Mouse (Mus musculus) brown adipose tissue, adult 24 weeks (tissue): ENCODE data around the gene Crhr1. TPM values are rescaled to one million over a fixed set of nuclear protein-coding genes. Genes with fewer than 3 reads are reported as not detected.

ENCODE experiments used
- H3K27ac ChIP-seq: fragments of 200-500 bp; replicated peaks from 2 replicates; pipeline ENCODE4 v1.5.1; 2012; ENCODE audit warnings: low read depth, mild to moderate bottlenecking, low read length
- H3K4me1 ChIP-seq: fragments of 200-500 bp; 2 replicates; pipeline ENCODE4 v1.6.1; 2012; ENCODE audit warnings: low read length, mixed read lengths; ENCODE audit not compliant: control insufficient read depth, insufficient read depth, insufficient read length
- H3K4me3 ChIP-seq: fragments of 200-500 bp; 2 replicates; pipeline ENCODE4 v1.5.1; 2012; ENCODE audit warnings: low read depth, mild to moderate bottlenecking, low read length, moderate library complexity; ENCODE audit not compliant: insufficient read depth
- polyA plus RNA-seq: library from polyadenylated mRNA; stranded (reverse); fragments of >200 nt; gene quantifications from 2 replicates; pipeline ENCODE4 v1.2.4, GENCODE M21; 2012; ENCODE audit not compliant: missing spikeins, insufficient read depth, insufficient read length

The Crhr1 gene
- polyA plus RNA-seq = not detected in 2 replicates

DNA sequence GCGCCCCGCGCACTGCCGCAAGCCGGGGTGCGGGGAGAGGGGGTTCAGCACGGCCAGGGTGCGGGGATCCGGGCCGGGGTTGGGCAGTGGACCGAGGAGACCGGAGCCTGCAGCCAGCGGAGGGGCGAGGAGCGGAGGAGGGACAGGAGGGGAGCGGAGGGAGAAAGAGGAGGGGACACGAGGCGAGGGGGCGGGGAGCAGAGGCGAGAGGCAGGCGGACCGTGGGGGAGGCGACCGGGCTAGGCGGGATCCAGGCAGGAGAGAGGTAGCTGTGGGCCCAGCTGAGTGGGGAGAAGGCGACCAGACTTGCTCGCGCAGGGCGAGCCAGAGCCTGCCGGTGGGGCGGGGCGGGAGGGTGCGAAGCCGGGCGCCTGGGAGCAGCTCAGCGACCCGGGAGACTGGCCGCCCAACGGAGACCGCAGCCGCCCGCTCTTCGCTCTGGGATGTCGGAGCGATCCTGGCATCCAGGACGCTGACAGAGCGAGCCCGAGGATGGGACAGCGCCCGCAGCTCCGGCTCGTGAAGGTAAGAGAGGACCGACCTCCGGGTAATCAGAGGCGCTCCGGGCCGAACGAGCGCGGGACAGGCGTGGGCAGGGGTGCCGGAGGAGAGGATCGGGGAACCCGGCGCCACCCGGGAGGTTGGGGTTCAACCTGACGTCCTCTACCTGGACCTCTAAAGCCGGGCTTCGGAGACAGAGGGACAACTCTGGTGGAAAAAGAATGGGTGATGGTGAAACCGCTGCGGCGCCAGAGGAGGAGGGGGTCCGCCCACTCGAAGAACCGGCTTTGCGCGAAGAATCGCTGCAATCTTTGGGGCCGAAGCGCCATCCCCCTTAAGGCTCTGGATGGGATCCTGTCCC lies at the start of gene Crhr1:
Gene Crhr1 (plus strand): TSS at position 276 of the 862 bp plus-strand sequence.
- H3K4me3 ChIP-seq = no peak within 1 kb of the TSS
- no peaks in the 10 kb centered on the region for H3K4me1 ChIP-seq
- H3K27ac ChIP-seq = no peak within 1 kb of the TSS

DNA sequence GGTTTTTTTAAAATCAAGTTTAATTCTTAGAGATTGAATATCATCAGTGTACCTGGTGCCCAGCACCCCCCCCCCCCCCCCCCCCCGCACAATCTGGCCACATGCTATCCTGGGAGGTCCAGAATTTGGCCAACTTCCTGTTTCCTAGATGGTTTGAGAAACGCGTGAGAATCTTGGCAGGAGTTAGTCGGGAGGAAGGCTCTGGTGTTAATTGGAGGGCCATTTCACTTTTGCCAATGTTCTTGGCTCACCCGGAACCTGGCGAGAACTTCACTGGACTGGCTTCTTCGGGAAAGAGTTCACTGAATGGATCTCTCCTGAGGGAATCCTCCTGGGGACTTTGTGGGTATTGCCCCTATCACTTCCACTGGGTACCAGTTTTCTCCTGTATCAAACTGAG lies 49.4 kb upstream of the Crhr1 start:
- H3K4me1 ChIP-seq = no peaks in the 10 kb centered on the region
- no peak overlapping the region for H3K27ac ChIP-seq
- H3K4me3 ChIP-seq = no peak overlapping the region

DNA sequence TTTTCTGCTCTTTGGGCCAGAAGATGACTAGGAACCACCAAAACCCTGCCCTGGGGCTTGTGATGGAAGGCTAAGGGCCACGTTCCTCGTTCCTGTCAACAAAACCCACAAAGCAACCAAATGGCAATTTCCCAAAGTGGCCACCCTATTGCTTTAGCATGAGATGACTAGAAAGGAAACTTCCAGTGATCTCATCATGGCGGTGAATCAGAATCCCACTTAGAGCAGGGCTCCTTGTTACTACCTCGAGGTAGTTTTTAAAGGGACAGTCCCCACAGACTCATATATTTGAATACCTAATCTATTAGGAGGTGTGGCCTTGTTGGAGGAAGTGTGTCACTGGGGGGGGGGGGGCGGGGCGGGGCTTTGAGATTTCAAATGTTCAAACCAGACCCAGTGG lies 48.9 kb upstream of the Crhr1 start:
- Histone ChIP-seq H3K4me3 (no peak overlapping the region), H3K4me1 (no peaks in the 10 kb centered on the region), H3K27ac (no peak overlapping the region)

- Histone ChIP-seq H3K4me1 (no peaks in the 10 kb centered on the region), H3K27ac (no peak overlapping the region), H3K4me3 (no peak overlapping the region)
These were observed 44.1 kb upstream of the Crhr1 start for GRCm38 (mm10) chr11:104088519-104088918.

- no peak overlapping the region for H3K27ac ChIP-seq
- H3K4me1 ChIP-seq = no peaks in the 10 kb centered on the region
These were observed 41.9 kb upstream of the Crhr1 start for GRCm38 (mm10) chr11:104090769-104091168.

GRCm38 (mm10) chr11:104095151-104095550 lies 37.5 kb upstream of the Crhr1 start:
- Histone ChIP-seq H3K27ac (no peak overlapping the region), H3K4me3 (no peak overlapping the region), H3K4me1 (no peaks in the 10 kb centered on the region)

More at GRCm38 (mm10) chr11:104090769-104091168, 41.9 kb upstream of the Crhr1 start:
- no peak overlapping the region for H3K4me3 ChIP-seq

DNA sequence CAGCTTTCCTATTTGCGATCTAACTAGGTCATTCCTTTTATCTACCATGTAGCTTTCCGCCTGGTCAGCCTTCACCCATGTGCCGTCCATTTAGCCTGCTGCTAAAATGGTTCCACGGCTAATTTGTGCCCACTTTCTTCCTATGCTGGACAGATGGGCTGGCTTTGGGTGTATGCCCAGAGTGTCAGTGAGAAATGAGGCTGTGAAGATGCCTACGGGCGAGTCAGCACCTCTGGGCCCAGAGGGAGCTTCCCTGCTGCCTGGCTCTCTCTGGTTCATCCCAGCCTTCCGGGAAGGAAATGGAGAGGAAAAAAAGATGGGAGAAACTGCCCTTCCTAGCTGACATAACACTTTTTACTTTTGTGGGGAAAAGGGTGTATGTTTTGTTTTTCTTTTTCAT lies 36.1 kb upstream of the Crhr1 start:
- no peaks in the 10 kb centered on the region for H3K4me1 ChIP-seq
- H3K4me3 ChIP-seq = no peak overlapping the region
- H3K27ac ChIP-seq = no peak overlapping the region

DNA sequence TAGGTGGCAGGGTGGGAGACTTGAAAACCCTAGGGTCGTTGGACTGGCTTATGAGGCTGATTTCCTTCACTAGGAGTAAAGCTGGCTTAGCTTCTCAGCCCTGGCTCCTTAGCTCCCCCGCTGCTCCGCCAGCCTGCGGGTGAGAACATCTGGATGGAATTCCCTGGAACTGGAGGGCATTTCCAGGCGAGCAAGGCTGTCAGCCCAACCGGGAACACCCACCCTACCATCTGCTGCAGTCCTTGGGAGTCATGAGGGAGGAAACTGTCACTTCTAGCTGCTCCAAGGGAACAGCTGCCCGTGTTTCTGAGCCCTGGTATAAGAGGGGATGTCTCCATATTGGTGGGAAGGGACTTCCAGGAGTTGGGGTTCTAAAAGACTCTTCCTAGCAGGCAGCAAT lies 33.1 kb upstream of the Crhr1 start:
- no peak overlapping the region for H3K27ac ChIP-seq
- no peaks in the 10 kb centered on the region for H3K4me1 ChIP-seq
- H3K4me3 ChIP-seq = no peak overlapping the region

DNA sequence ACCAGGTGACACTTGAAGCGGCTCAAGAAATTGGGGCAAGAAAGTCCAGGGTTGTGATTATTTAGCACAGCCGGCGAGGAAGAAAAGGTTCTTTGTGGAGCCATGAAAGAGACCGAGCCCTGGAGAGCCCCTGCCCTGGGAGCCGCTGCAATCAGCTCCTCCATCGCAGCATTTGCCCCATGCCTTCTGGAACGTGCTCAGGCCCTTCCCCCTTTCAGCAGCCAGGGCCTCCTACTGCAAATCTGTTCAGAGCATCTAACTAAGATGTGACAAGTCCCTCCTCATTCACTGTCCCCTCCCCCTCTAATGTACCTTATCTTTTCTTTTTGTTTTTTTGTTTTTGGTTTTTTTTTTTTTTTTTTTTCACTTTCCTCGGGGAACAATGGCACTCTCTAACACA lies 30.0 kb upstream of the Crhr1 start:
- Histone ChIP-seq H3K4me3 (no peak overlapping the region), H3K4me1 (no peaks in the 10 kb centered on the region), H3K27ac (no peak overlapping the region)

GRCm38 (mm10) chr11:104106329-104106728 lies 26.3 kb upstream of the Crhr1 start:
- Histone ChIP-seq H3K4me1 (no peaks in the 10 kb centered on the region), H3K27ac (no peak overlapping the region), H3K4me3 (no peak overlapping the region)

DNA sequence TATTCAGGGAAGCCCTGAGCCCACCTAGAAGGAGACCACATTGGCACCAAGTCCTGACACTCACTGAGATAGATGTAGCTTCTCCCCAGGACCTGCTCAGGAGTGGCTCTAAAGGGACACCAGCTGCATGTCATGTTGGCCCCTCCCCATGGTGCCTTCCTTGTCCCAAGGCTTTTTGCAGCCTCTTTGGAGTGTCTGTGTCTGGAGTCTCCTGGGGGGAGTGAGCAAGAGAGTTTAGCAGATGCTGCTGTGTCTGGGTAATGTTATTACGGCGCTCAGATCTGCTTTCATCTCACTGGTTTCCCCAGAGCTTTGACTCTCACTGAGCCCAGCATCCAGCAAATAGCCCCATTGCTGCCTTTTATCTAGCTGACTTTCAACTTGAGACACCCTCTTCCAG lies 25.7 kb upstream of the Crhr1 start:
- no peak overlapping the region for H3K4me3 ChIP-seq
- no peaks in the 10 kb centered on the region for H3K4me1 ChIP-seq
- H3K27ac ChIP-seq = no peak overlapping the region

DNA sequence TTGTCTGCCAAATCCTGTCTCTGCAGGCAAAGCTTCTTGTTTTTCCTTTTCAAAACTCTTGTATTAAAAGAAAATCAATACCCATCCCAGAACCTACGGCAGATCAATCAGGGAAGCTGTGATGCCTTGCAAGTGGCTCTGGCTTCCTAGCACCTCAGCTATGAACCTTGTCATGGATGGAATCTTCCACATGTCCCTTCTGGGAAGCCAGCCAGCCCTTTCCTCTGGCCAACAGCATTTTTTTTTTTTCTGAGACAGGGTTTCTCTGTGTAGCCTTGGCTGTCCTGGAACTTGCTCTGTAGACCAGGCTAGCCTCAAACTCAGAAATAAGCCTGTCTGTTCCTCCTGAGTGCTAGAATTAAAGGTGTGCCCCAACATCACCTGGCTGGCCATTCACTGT lies 22.3 kb upstream of the Crhr1 start:
- no peaks in the 10 kb centered on the region for H3K4me1 ChIP-seq
- no peak overlapping the region for H3K4me3 ChIP-seq
- no peak overlapping the region for H3K27ac ChIP-seq

- Histone ChIP-seq H3K27ac (no peak overlapping the region), H3K4me3 (no peak overlapping the region), H3K4me1 (no peaks in the 10 kb centered on the region)
These were observed 20.8 kb upstream of the Crhr1 start for GRCm38 (mm10) chr11:104111851-104112250.

- Histone ChIP-seq H3K27ac (no peak overlapping the region), H3K4me1 (no peaks in the 10 kb centered on the region), H3K4me3 (no peak overlapping the region)
These were observed 19.0 kb upstream of the Crhr1 start for GRCm38 (mm10) chr11:104113699-104114098.

DNA sequence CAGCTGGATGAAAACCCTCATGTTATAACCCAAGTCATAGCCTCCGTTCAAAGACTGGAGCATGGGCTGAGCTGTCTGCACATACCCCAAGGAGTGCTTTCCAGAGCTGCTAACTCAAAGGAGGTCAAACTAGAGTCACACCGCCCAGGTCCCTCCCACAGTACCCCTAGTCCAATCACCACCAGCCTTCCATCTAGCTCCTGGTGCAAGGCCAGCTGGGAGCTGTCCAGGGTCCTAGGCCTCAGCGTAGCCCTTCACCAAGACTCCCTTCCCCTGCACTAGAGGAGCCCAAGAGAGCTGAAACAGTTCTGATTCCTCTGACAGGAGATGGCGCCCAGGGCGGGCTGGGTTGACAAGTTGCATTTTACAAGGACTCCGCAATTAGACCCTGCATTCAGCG lies 18.0 kb upstream of the Crhr1 start:
- H3K4me1 ChIP-seq = no peaks in the 10 kb centered on the region
- H3K4me3 ChIP-seq = no peak overlapping the region
- no peak overlapping the region for H3K27ac ChIP-seq

DNA sequence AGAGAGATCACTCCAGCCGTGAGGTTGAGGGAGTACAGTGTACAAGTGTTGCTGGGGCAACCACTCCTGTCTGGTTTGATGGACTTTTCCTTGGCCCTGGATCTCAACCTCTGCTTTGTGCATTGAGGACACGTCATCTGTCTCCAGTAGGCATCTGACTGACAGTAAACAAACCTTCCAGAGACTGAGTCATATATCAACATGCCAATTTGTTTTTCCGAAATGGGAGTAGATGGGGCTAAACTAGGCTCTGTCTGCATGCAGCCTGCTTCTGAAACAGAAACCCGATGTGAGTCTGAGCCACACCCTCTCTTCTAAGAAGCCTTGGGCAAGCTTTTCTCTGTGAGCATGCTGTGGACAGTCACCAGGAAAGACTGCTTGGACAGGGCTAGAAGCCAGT lies 14.3 kb upstream of the Crhr1 start:
- H3K4me3 ChIP-seq = no peak overlapping the region
- no peaks in the 10 kb centered on the region for H3K4me1 ChIP-seq
- H3K27ac ChIP-seq = no peak overlapping the region
